Mouse (Mus musculus) kidney, postnatal 14 days (tissue): ENCODE measurements around the gene Disp1.

ENCODE experiments used
- DNase-seq: peaks from one replicate; pipeline ENCODE4 v3.0.0; 2022; ENCODE audit warnings: mixed read lengths

Gene Disp1

GRCm38 (mm10) chr1:183194763-183195162, 26.6 kb downstream of the Disp1 start:
- no peak for DNase-seq

DNA sequence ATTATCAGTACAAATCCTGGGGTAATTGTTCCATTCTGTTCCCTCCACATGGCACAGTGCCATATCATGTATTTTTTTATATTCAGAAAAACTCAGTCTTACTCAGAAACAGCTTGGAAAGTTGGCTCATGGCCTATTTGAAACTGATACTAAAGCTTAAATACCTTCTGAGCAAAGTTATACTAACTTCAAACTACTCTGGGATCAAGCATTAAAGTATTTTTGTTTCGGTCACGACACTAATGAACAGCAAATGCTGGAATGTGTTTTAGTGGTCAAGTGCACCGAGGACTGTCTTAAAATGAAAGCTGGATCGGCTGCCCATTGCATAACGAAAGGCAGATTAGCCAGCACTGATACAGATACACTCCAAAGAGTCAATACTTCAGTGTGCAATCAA, 27.2 kb downstream of the Disp1 start:
- DNase-seq: no peak

DNA sequence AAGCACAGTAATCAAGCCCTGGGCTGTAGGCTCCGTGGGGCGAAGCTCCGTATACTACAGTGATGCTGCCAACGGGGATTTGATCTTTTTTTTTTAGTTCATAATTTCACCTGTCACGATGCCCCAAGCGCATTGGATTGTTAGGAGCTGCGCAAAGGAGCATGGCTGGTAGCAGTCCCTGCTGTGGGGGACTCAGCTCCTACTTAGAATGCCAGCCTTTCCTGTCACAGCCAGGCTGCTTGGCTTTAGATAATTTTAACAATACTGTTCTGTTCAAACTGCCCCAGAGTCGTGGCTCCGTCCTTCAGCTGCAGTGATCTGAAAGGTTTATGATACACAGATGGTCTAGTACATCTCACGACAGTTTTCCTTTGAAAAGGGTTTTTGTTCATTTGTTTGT, 29.9 kb downstream of the Disp1 start:
- DNase-seq: no peak

DNA sequence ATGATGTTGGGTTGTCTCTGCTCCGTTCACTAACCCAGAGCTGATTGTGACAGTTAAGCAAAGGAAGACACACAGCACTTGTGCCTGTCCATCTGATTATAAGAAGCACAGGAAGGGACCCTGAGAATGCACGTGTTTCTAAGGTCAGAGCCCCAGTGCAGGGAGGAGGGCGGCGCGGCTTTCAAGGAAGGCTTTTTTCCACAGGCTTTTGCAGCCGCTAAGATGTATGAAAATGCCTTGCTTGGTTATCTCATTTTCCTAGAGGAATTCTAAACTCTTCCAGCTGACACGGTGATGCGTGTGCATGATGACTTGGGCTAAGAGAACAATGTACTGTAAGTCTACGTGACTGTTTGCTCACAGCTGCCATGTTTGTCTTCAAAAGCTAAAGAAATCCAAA, 30.9 kb downstream of the Disp1 start:
- DNase-seq: no peak

GRCm38 (mm10) chr1:183189014-183189662, 32.2 kb downstream of the Disp1 start:
- DNase-seq: no peak

DNA sequence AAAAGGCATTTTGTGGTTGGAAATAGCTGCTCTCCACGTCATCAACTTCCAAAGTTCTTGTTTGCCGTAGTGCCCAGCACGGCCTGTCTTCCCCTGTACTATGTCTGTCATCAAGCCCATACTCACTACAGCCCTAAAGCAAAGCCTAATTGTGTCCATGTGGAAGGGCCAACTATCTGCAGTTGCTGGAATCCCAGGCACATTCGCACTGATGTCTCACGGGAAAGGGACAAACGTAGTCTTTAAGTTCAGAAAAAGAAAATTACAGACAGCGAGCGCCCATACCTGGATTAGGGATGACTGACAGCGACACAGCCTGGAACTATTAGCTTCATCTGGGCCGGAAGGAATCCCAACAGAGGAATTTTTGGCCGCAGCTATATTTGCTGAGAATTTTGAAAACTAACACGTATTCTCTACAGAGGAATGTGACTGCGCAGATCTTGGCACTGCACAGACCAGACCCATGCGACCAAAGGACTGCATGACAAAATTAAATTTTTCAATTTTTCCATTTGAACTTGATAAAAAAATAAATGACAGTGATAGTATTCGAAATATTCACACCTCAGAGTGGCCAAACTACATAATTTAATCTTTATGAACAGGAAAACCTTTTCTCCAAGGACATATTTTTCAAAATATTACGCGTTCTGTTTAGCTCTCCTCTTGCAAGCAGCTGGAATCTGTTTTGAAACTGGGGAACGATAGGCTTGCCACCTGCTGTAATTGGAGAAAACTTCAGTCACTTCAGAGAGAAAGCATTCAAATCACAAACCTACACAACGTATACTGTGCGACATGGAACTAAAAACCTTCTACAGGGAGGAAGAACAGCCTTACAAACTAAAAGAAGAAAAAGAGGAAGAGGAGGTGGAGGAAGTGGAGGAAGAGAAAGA, 33.0 kb downstream of the Disp1 start:
- DNase-seq: no peak

GRCm38 (mm10) chr1:183185560-183185959, 35.8 kb downstream of the Disp1 start:
- no peak for DNase-seq

GRCm38 (mm10) chr1:183184681-183185080, 36.6 kb downstream of the Disp1 start:
- DNase-seq: no peak

GRCm38 (mm10) chr1:183183565-183183964, 37.8 kb downstream of the Disp1 start:
- DNase-seq: no peak

DNA sequence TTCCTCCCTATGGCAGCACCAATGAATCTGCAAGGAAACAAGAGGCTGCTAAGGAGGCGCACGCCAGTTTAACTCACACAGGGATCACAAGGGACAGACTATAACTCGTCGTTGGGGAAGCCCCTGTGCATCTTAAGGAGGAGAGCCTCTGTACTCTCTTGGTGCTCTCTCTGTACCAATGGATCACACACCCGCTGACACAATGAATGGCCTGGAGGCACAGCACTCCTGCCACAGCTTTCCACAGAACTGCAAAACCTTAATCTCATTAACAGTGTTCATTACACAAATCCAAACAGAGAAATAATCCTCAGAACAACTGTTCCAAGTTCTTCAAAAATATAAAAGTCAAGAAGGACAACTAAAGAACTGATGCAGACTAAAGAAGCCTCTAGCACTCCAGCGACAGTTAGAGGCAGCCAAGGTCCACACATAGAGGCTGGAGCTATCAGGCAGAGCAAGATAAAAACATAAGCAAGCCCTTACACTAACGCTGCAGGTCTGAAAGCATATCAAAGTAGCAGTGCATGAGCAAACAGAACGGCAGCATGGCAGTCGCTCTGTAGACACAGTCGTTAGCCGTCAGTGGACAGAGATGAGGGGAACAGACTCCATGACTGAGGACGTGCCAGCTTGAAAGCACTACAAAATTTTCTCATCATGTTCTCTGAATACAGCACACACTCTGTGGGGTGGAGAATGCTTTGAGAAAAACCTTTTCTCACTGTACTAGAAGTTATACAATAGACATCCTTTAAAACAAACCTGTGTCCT, 38.5 kb downstream of the Disp1 start:
- no peak for DNase-seq

- no peak for DNase-seq
Observed at GRCm38 (mm10) chr1:183181030-183181395, 40.3 kb downstream of the Disp1 start.

DNA sequence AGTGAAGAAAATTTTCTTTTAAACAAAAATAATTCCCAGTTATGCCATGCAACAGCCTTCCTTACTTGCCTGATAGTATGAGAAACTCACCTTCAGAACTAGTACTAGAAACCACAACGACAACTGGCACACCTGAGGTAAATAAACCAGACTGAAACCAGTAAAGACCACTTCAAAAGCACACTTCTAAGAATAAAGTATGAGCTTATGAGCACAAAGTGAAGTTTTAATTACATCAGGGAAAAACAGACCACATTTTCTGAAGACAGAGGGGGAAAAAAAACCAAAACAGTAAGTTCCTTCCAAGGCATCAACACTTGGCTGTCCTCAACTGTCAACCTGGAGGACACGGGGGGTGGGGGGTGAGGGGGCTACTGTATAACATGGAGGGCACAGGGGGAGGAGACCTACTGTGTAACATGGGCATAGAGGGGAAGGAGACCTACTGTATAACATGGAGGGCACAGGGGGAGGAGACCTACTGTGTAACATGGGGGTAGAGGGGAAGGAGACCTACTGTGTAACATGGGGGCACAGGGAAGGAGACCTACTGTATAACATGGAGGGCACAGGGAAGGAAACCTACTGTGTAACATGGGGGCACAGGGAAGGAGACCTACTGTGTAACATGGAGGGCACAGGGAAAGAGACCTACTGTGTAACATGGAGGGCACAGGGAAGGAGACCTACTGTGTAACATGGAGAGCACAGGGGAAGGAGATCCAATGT, 40.9 kb downstream of the Disp1 start:
- no peak for DNase-seq

DNA sequence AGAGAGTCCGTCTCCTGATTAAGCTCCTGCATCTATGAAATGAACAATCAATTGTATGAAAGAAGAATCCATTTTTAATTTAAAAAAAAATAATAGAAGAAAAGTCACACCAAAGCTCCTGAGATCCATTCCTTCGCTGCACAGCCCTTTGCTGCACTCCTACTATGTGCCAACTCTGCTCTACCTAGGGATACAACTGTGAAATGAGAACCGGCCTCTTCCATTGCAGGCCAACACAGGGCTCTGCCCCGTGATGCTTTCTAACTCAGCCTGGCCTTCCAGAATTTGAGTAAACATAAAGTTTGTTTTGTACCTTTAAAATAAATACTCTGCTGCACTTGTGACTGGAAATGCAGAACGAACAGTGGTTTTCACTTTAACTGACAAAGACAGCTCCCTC, 42.0 kb downstream of the Disp1 start:
- DNase-seq: no peak

- DNase-seq: no peak
Observed at GRCm38 (mm10) chr1:183175236-183175635, 46.1 kb downstream of the Disp1 start.

DNA sequence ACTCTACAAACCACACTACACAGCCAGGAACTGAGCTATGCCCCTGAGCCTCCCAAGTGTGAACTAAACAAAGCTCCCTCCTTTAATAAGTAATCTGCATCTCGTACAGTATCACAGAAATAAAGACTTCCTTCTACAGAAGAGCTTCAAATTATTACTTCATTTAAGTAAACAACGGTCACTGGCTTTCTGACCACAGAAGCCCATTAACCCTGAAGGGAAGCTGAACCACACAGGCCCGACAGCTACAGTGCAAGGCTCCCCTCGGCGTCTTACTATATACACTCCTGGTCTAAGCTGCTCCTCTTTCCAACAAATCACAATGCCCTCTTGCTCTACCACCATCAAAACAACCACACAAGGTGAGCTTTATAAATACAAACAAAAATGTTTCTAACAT, 50.2 kb downstream of the Disp1 start:
- no peak for DNase-seq

DNA sequence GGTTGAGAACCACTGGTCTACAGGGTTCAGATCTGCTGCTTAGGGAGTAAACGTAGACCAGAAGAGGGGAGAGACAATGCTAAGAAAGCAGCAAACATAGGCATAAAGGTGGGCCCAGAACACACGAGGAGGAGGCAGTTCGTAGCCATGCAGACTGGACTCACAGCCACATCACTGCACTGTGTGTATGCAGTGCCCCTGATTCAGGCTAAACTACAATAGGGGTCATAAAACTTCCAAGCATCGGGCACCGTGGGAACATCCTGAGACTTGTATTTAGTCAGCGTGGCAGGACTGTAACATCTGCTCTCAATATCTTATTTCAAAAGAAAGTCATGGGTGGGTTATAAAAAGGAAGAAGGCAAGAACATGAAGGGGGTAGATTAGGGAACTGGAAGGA, 52.9 kb downstream of the Disp1 start:
- no peak for DNase-seq

DNA sequence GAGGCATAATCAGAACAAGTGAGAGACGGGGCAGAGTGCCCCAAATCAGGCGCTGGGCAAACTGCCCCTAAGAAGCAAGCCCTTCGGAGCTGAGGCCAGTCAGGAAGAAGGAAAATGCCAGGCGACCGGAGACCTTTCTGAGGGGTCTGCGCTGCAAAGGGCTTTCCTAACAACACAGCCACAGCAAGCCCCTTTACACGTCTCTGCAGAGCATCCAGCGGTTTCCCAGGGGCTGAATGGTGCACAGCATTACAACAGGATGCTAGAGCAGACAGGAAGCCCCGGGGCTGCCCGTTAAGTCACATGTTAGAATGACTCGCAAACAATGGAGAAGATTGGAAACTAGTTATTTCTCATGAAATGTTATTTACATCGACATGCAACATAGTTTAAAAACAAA, 53.5 kb downstream of the Disp1 start:
- DNase-seq: no peak

DNA sequence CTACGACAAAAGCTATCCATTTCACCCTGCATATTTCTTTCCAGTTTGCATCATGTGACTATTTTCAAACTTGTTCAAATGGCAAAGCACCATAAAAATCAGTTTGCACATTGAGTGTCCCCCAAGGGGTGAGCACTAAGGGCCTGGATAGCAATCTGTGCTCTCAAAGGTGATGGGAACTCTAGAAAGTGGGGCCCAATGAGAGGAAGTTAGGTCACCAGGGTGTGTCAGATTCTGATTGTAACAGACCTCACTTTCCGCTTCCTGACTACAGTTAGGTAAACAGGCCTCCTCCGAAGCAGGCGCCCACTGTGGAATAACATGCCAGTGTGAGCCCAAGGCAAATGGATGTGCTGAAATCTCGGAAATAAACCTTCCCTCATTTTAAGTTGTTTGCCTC, 54.6 kb downstream of the Disp1 start:
- DNase-seq: no peak

DNA sequence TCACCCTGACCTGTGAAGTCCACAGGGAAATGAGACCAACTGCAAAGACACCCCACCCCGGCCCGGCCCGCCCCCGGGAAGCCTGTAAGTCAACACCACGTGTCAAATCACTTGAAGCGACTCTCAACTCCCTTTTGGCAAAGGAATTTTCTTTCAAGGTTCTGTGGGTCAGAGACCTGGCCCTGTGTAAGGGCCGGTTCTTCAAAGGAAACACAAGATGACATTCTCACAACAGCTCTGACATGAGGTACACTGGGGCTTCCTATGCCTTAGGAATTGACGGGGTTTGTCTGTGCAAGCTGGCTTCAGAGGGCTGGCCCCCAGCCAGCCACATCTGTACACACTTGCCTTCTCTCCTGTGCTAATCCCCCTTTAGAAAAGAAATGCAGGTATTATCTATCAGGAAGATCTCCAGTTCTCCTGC, 56.7 kb downstream of the Disp1 start:
- DNase-seq: no peak

DNA sequence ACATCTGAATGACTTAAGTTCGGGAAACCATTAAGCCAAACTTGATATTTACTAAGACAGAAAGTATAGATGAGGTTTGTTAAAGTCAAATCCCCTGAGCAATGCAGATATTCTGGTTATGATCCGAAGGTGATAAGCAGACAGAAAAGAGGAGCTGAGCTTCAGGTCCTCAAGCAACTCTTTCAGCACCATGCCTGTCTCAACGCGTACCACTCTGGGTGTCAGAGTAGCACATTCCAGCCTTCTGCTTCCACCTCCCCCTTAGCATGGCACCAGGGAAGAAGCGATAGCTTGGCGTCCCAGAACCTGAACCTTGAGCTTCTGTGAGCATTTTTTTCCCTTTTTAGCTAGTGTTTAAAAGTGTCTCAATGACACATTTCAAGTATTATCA, 57.1 kb downstream of the Disp1 start:
- DNase-seq: no peak

GRCm38 (mm10) chr1:183163512-183164189, 57.7 kb downstream of the Disp1 start:
- no peak for DNase-seq

- no peak for DNase-seq
Observed at GRCm38 (mm10) chr1:183161057-183161456, 60.3 kb downstream of the Disp1 start.
